Mouse (Mus musculus) bone marrow, adult 2 months (tissue): ENCODE results near the gene Serp1.

Experiments
- CTCF ChIP-seq: fragments of 200-500 bp; IDR thresholded peaks from 2 replicates; pipeline ENCODE4 v1.5.1; 2011; ENCODE audit warnings: low read length, control low read depth; ENCODE audit not compliant: control insufficient read depth, insufficient read depth
- POLR2A ChIP-seq: fragments of 200-500 bp; IDR thresholded peaks from 2 replicates; pipeline ENCODE4 v1.6.1; 2011; ENCODE audit warnings: low read depth, mild to moderate bottlenecking, control low read depth, low read length, borderline replicate concordance; ENCODE audit not compliant: control insufficient read depth

DNA sequence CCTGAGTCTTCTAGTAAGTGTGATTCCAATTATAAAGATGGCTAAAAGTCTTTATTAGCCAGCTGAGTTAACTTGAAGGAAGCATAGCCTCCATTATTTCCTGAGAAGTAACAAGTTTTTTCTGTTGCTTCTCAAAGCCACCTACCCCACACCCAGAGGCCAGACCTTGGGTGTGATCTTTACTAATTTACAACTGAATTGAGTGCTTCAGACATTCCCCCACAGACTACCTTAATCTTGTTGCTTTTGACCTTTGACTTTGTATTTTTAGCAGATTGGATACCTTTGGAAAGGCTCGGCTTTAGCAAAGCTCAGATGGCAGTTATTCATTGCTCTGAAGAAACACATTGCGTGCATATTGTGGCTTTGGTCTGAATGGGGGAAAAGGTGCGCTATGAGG lies 45.1 kb upstream of the Serp1 start:
- no peak for TF ChIP-seq CTCF
- TF ChIP-seq POLR2A, result no peak
